Mouse (Mus musculus): ENCODE results near the gene Fbxl15. TPM values are rescaled to one million over a fixed set of nuclear protein-coding genes. Genes with fewer than 3 reads are reported as not detected.

The Fbxl15 gene
- polyA plus RNA-seq, 1 experiment from 2014 or later: 14.2 TPM

GRCm38 (mm10) chr19:46296938-46297337 lies 31.0 kb upstream of the Fbxl15 start:
- no peak overlapping the region for H3K4me3 ChIP-seq (ENCODE audit: low read length)
- no peaks in the 10 kb centered on the region for H3K9me3 ChIP-seq (ENCODE audit: control insufficient read depth, low read length)
- H3K4me2 ChIP-seq (replicated peaks; ENCODE audit: low read depth, low read length): no peak overlapping the region
- no peaks in the 10 kb centered on the region for H3K4me1 ChIP-seq (ENCODE audit: control insufficient read depth, insufficient read depth, low read length)
- WGBS: 59% methylated on average over 4 of the region's 4 CpGs
- H3K27ac ChIP-seq (ENCODE audit: low read depth, low read length): no peak overlapping the region
- peaks cover 4% of the 10 kb centered on the region for H3K27me3 ChIP-seq (ENCODE audit: control insufficient read depth, insufficient read depth, low read length)
- ATAC-seq (ENCODE audit: low FRiP score, low TSS enrichment): no peak
- H3K36me3 ChIP-seq (ENCODE audit: control insufficient read depth, insufficient read depth, low read length): no peaks in the 10 kb centered on the region
- H3K9ac ChIP-seq (ENCODE audit: low read depth, low read length): no peak overlapping the region

DNA sequence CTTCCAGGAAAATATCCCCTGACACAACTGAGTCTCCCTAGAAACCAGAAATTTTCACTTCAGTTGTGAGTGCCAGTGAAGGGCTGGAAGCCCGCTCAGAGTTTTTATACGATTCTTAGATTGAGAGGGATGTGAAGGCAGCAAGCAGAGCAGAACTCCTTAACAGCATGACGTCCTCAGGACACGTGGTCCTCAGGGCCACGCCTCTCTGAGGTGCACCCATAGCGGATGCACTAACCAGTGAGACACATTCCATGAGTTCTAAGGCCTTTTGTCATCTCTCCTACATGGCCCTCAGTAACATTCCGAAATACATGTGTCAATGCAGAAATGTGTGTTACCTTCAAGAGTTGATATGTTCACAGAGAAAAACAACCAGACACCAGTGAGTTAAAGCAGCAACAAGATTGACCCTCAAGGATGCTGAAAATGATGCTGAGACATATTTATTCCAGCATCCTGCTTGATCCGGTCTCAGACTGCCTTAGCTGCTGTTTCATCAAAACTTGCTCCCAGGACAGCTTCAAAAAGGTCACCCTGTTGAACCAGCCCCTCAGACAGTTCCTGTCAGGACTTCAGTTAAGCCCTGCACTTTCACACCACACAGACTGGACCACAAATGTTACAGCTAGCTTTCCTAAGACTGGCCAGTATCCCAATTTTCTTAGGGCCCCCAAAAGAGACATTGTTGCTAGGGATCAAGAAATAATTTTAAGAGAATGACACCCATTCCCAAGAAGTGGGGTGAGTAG lies 27.5 kb upstream of the Fbxl15 start:
- Histone ChIP-seq H3K27me3 (ENCODE audit: control insufficient read depth, insufficient read depth, low read length) (peaks cover 4% of the 10 kb centered on the region; the same call in 1 of the 2 replicates), H3K9ac (ENCODE audit: low read depth, low read length) (no peak overlapping the region), H3K27ac (ENCODE audit: low read depth, low read length) (no peak overlapping the region), H3K4me1 (ENCODE audit: control insufficient read depth, insufficient read depth, low read length) (0 out of 2 replicates have a peak, but pooled peaks cover 5% of the 10 kb centered on the region), H3K4me2 (replicated peaks; ENCODE audit: low read depth, low read length) (no peak overlapping the region), H3K9me3 (ENCODE audit: control insufficient read depth, low read length) (no peaks in the 10 kb centered on the region), H3K36me3 (ENCODE audit: control insufficient read depth, insufficient read depth, low read length) (no peaks in the 10 kb centered on the region), H3K4me3 (ENCODE audit: low read length) (no peak overlapping the region)
- 44% methylated on average over 8 of the region's 8 CpGs for WGBS
- no peak for ATAC-seq (ENCODE audit: low FRiP score, low TSS enrichment)

DNA sequence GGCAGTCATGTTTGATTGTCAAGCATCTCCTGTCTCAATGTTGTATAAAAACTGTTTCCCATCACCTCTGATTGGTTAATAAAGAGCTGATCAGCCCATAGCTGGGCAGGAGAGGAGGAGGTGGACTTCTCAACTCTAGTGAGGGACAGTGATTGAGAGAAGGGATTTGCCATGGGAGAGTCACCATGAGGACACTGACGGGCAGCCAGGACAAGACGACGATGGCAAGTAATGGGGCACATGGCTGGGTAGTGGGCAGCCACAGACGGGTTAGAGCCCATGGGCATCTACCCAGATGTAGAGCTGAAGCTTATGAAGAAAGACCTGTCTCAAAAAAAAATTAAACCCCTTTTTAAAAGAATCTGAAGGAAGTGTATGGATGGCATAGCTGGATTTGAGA lies 25.4 kb upstream of the Fbxl15 start:
- whole genome bisulfite sequencing: 90% methylated on average over 4 of the region's 4 CpGs
- no peak overlapping the region for H3K9ac ChIP-seq (ENCODE audit: low read depth, low read length)
- H3K27ac ChIP-seq (ENCODE audit: low read depth, low read length): no peak overlapping the region
- H3K9me3 ChIP-seq (ENCODE audit: control insufficient read depth, low read length): no peaks in the 10 kb centered on the region
- H3K36me3 ChIP-seq (ENCODE audit: control insufficient read depth, insufficient read depth, low read length): no peaks in the 10 kb centered on the region
- no peak for ATAC-seq (ENCODE audit: low FRiP score, low TSS enrichment)
- H3K4me3 ChIP-seq (ENCODE audit: low read length): no peak overlapping the region
- peaks cover 4% of the 10 kb centered on the region; the same call in 1 of the 2 replicates for H3K27me3 ChIP-seq (ENCODE audit: control insufficient read depth, insufficient read depth, low read length)
- no peak overlapping the region for H3K4me2 ChIP-seq (replicated peaks; ENCODE audit: low read depth, low read length)
- peaks cover 8% of the 10 kb centered on the region; the same call in 1 of the 2 replicates for H3K4me1 ChIP-seq (ENCODE audit: control insufficient read depth, insufficient read depth, low read length)

GRCm38 (mm10) chr19:46303251-46304215 lies 24.5 kb upstream of the Fbxl15 start:
- no peak for ATAC-seq (ENCODE audit: low FRiP score, low TSS enrichment)
- 0 out of 2 replicates have a peak overlapping the region, but pooled peaks have one; percentile 63 for H3K9ac ChIP-seq (ENCODE audit: low read depth, low read length)
- H3K36me3 ChIP-seq (ENCODE audit: control insufficient read depth, insufficient read depth, low read length): no peaks in the 10 kb centered on the region; the same call in 1 of the 2 replicates
- H3K4me3 ChIP-seq (ENCODE audit: low read length): peak overlapping the region; percentile 73
- peaks cover 11% of the 10 kb centered on the region for H3K27me3 ChIP-seq (ENCODE audit: control insufficient read depth, insufficient read depth, low read length)
- 57% methylated on average over 18 of the region's 18 CpGs for WGBS
- peak overlapping the region; percentile 98 for H3K4me2 ChIP-seq (replicated peaks; ENCODE audit: low read depth, low read length)
- H3K9me3 ChIP-seq (ENCODE audit: control insufficient read depth, low read length): no peaks in the 10 kb centered on the region
- peaks cover 9% of the 10 kb centered on the region for H3K4me1 ChIP-seq (ENCODE audit: control insufficient read depth, insufficient read depth, low read length)
- H3K27ac ChIP-seq (ENCODE audit: low read depth, low read length): no peak overlapping the region

DNA sequence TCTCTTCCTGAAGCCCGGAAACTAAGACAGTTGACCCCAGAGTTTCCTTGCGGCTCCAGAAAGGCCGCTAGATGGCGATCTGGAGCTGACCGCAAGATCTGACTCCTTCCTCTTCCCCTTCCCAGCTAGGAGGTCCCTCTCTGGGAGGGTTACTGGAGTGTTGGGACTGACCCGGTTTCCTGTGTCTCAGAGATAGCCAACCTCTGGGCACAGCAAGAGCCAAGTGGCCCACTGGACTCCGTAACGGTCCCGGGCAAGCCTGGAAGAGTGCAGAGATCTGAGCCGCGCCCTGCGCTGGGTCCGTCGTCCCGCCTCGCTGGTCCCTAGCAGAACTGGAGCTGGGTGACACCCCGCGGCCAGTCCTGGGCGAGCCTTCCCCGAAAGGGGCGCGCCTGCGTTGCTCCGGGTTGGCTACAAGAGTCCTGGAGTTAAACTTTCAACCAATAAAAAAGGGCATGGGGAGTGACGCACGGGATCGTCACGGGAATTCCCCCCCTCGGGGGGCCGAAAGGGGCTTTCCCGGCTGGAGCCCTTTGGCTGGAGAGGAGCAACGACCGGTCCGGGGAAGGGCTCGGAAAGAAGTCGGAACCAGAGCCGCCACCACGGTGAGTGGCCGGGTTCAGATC lies 23.7 kb upstream of the Fbxl15 start, which contains the start of gene Nfkb2:
Nfkb2 (plus strand) TSS at position 105 of the 626 bp plus-strand sequence.
- H3K9me3 ChIP-seq (ENCODE audit: control insufficient read depth, low read length): no peaks in the 10 kb centered on the region
- peak; percentile 89 for ATAC-seq (ENCODE audit: low FRiP score, low TSS enrichment)
- peak within 1 kb of the TSS; percentile 63 for H3K9ac ChIP-seq (ENCODE audit: low read depth, low read length)
- H3K4me3 ChIP-seq (ENCODE audit: low read length): peak within 1 kb of the TSS; percentile 73
- WGBS: under 1% methylated on average over 39 of the region's 39 CpGs
- peak within 1 kb of the TSS; percentile 82 for H3K27ac ChIP-seq (ENCODE audit: low read depth, low read length)
- H3K4me2 ChIP-seq (replicated peaks; ENCODE audit: low read depth, low read length): peak within 1 kb of the TSS; percentile 98
- peaks cover 14% of the 10 kb centered on the region for H3K4me1 ChIP-seq (ENCODE audit: control insufficient read depth, insufficient read depth, low read length)
- no peaks in the 10 kb centered on the region; the same call in 1 of the 2 replicates for H3K36me3 ChIP-seq (ENCODE audit: control insufficient read depth, insufficient read depth, low read length)
- H3K27me3 ChIP-seq (ENCODE audit: control insufficient read depth, insufficient read depth, low read length): peaks cover 8% of the 10 kb centered on the region

DNA sequence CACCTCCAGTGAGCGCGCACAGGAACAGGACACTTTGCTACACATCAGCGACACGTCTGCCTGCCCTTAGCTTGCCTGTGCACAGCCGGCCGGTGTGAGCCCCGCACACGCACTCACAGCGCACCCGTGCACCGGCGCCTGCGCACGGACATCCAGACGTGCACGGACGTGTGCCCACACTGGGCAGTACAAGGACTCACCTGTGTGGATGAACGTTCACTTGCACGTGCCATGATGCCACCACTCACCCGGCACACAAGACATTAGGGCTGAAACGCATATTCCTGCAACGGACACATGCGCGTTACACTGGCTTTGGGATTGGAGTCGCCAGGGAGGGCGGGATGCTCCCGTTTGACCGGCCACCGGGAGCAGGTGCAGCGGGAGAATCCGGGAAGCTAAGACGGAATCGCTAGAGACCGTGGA lies 23.1 kb upstream of the Fbxl15 start:
- Histone ChIP-seq H3K4me1 (ENCODE audit: control insufficient read depth, insufficient read depth, low read length) (peaks cover 14% of the 10 kb centered on the region), H3K9me3 (ENCODE audit: control insufficient read depth, low read length) (no peaks in the 10 kb centered on the region), H3K4me3 (ENCODE audit: low read length) (peak overlapping the region; percentile 73), H3K27ac (ENCODE audit: low read depth, low read length) (peak overlapping the region; percentile 82), H3K4me2 (replicated peaks; ENCODE audit: low read depth, low read length) (peak overlapping the region; percentile 98), H3K9ac (ENCODE audit: low read depth, low read length) (peak overlapping the region; percentile 63), H3K36me3 (ENCODE audit: control insufficient read depth, insufficient read depth, low read length) (peaks cover 4% of the 10 kb centered on the region; the same call in 1 of the 2 replicates), H3K27me3 (ENCODE audit: control insufficient read depth, insufficient read depth, low read length) (peaks cover 10% of the 10 kb centered on the region; the same call in 1 of the 2 replicates)
- under 1% methylated on average over 34 of the region's 34 CpGs for WGBS
- peak; percentile 37 for ATAC-seq (ENCODE audit: low FRiP score, low TSS enrichment)

DNA sequence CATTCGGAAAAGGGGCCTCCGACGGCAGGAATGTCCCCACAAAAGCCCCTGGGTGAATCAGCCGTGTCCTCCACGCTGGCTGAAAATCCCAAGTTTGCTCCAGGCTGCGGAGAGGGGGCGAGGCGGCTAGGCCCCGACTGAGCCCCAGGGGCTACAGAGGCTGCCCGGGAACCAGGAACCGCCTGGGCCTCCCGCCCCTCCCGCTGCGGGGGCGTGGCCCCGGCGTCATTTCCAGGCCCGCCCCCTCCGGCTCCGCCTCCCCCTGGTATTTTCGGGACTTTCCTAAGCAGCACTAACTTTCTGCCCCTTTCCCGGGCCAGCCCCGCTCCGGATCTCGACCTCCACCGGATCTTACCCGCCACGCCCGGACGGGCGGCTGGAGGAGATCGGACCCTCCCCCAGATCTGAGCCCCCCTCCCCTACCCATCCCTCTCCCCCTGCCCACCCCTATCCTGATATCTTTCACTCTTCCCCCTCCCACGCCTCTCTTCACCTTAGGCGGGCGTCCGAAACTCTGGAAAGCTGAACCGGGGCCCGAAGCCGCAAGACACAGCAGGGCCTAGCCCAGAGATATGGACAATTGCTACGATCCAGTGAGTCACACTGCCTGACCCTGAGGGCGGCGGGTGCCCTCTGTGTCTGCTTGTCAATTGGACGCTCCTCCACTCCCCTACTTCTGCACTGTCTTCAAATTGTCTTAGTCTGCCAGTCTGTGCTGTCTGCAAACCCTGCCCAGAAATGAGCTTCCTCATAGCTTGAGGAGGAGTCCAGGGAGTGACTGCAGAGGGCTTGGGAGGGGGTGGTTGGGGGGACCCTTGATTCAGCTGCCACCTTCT lies 22.3 kb upstream of the Fbxl15 start:
- H3K9me3 ChIP-seq (ENCODE audit: control insufficient read depth, low read length): no peaks in the 10 kb centered on the region
- under 1% methylated on average over 42 of the region's 43 CpGs for WGBS
- peak; percentile 64 for ATAC-seq (ENCODE audit: low FRiP score, low TSS enrichment)
- H3K36me3 ChIP-seq (ENCODE audit: control insufficient read depth, insufficient read depth, low read length): peaks cover 5% of the 10 kb centered on the region
- peak overlapping the region; percentile 82 for H3K27ac ChIP-seq (ENCODE audit: low read depth, low read length)
- H3K27me3 ChIP-seq (ENCODE audit: control insufficient read depth, insufficient read depth, low read length): peaks cover 10% of the 10 kb centered on the region; the same call in 1 of the 2 replicates
- peak overlapping the region; percentile 63 for H3K9ac ChIP-seq (ENCODE audit: low read depth, low read length)
- H3K4me3 ChIP-seq (ENCODE audit: low read length): peak overlapping the region; percentile 73
- peaks cover 14% of the 10 kb centered on the region for H3K4me1 ChIP-seq (ENCODE audit: control insufficient read depth, insufficient read depth, low read length)
- H3K4me2 ChIP-seq (replicated peaks; ENCODE audit: low read depth, low read length): peak overlapping the region; percentile 98

DNA sequence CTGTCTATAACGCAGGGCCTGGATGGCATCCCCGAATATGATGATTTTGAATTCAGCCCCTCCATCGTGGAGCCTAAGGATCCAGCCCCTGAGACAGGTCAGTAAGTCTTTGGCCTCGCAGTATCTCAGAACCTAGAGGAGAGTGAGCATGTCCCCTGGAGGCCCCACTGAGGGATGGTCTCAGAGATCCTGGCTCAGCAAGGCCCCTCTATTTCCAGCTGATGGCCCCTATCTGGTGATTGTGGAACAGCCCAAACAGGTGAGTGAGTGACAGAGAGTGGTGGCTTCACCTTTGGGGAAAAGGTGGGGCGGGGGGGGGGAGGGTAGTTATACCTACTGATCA lies 21.7 kb upstream of the Fbxl15 start:
- no peak for ATAC-seq (ENCODE audit: low FRiP score, low TSS enrichment)
- H3K4me1 ChIP-seq (ENCODE audit: control insufficient read depth, insufficient read depth, low read length): peaks cover 14% of the 10 kb centered on the region
- H3K9me3 ChIP-seq (ENCODE audit: control insufficient read depth, low read length): no peaks in the 10 kb centered on the region
- H3K27ac ChIP-seq (ENCODE audit: low read depth, low read length): no peak overlapping the region
- H3K9ac ChIP-seq (ENCODE audit: low read depth, low read length): peak overlapping the region; percentile 63; the same call in 1 of the 2 replicates
- peak overlapping the region; percentile 98 for H3K4me2 ChIP-seq (replicated peaks; ENCODE audit: low read depth, low read length)
- peaks cover 10% of the 10 kb centered on the region for H3K36me3 ChIP-seq (ENCODE audit: control insufficient read depth, insufficient read depth, low read length)
- H3K27me3 ChIP-seq (ENCODE audit: control insufficient read depth, insufficient read depth, low read length): peaks cover 10% of the 10 kb centered on the region; the same call in 1 of the 2 replicates
- peak overlapping the region; percentile 73 for H3K4me3 ChIP-seq (ENCODE audit: low read length)
- WGBS: 55% methylated on average over 5 of the region's 5 CpGs

Data from kidney, embryonic 14.5 days (tissue).